Mouse (Mus musculus): ENCODE measurements at regions not wholly inside any gene's neighbourhood (a gene's known extent, or its start where the extent isn't known, plus 50 kb on each side); places are given as distances from the start of the nearest gene placed in this dataset.

GRCm38 (mm10) chr15:62712543-62713131 is 1132.3 kb downstream of the Gsdmc2 start:
- Histone ChIP-seq H3K4me1 (ENCODE audit: control insufficient read depth in 1 of 2, insufficient read depth in 2 of 2, low read length in 2 of 2) (no peaks in the 10 kb centered on the region), H3K79me2 (ENCODE audit: control insufficient read depth, insufficient read depth, low read length, poor library complexity) (no peaks in the 10 kb centered on the region), H3K27me3 (ENCODE audit: control insufficient read depth in 1 of 2, insufficient read depth in 2 of 2, low read length in 2 of 2) (peaks cover 0 to 2% of the 10 kb centered on the region in 2 experiments; a peak in 1 of 4 replicates), H3K9me3 (replicated peaks; ENCODE audit: insufficient read depth, low read length) (no peaks in the 10 kb centered on the region), H3K4me3 (ENCODE audit: control insufficient read depth in 1 of 2, insufficient read depth in 1 of 2, low read depth in 2 of 2, low read length in 2 of 2) (no peak overlapping the region), H3K27ac (ENCODE audit: control insufficient read depth, low read depth, low read length) (no peak overlapping the region), H3K9ac (ENCODE audit: control insufficient read depth, low read depth, low read length, poor library complexity, severe bottlenecking) (no peak overlapping the region), H3K36me3 (ENCODE audit: control insufficient read depth in 1 of 2, insufficient read depth in 2 of 2, low read length in 2 of 2) (no peaks in the 10 kb centered on the region)
- TF ChIP-seq GABPA (IDR thresholded peaks at IDR 0.05; ENCODE audit: low read depth, low read length) (no peak), RCOR1 (IDR thresholded peaks at IDR 0.05; ENCODE audit: low read depth, low read length) (no peak), POLR2A (IDR thresholded peaks at IDR 0.05; ENCODE audit: control insufficient read depth in 1 of 2, insufficient read depth in 1 of 2, low read depth in 1 of 2, low read length in 2 of 2, poor library complexity in 1 of 2) (no peak), E2F4 (IDR thresholded peaks at IDR 0.05; ENCODE audit: borderline replicate concordance, low read depth, low read length) (no peak), MYC (IDR thresholded peaks at IDR 0.05; ENCODE audit: low read depth, low read length) (no peak), USF2 (IDR thresholded peaks at IDR 0.05; ENCODE audit: borderline replicate concordance in 1 of 2, insufficient read depth in 1 of 2, low read depth in 1 of 2, low read length in 2 of 2) (no peak), MAX (IDR thresholded peaks at IDR 0.05; ENCODE audit: low read length) (no peak), ZC3H11A (IDR thresholded peaks at IDR 0.05; ENCODE audit: low read depth, low read length) (no peak), HCFC1 (IDR thresholded peaks at IDR 0.05; ENCODE audit: low read depth, low read length) (no peak), POLR2AphosphoS2 (IDR thresholded peaks at IDR 0.05; ENCODE audit: low read length) (no peak)
- DNase-seq (ENCODE audit: low read depth, low spot score): no peak

DNA sequence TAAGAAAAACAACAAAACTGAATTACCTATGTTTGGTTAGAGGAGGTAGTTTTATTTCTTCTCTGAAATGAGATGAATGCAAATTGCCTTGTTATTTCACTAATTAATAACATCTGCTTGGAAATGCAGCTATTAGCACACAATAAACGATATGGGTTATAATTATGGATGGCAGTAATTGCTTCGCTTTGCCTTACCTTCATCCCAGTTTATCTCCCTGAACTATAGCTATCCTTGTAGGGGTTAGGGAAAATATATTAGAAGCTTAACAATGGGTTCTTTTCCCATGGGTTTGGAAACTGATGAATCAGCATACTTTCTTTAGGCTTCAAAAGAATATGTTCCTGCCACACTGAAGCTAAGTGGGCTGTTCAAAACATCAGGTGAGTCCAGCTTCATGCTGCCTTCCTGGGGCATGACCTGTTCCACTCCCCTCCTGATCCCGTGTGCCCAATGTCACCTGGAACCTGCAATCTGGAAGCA is 1132.9 kb downstream of the Gsdmc2 start:
- Histone ChIP-seq H3K9ac (ENCODE audit: control insufficient read depth, low read depth, low read length, poor library complexity, severe bottlenecking) (no peak overlapping the region), H3K4me1 (ENCODE audit: control insufficient read depth in 1 of 2, insufficient read depth in 2 of 2, low read length in 2 of 2) (no peaks in the 10 kb centered on the region), H3K27me3 (ENCODE audit: control insufficient read depth in 1 of 2, insufficient read depth in 2 of 2, low read length in 2 of 2) (peaks cover 0 to 2% of the 10 kb centered on the region in 2 experiments; a peak in 1 of 4 replicates), H3K9me3 (replicated peaks; ENCODE audit: insufficient read depth, low read length) (no peaks in the 10 kb centered on the region), H3K27ac (ENCODE audit: control insufficient read depth, low read depth, low read length) (no peak overlapping the region), H3K79me2 (ENCODE audit: control insufficient read depth, insufficient read depth, low read length, poor library complexity) (no peaks in the 10 kb centered on the region), H3K36me3 (ENCODE audit: control insufficient read depth in 1 of 2, insufficient read depth in 2 of 2, low read length in 2 of 2) (no peaks in the 10 kb centered on the region), H3K4me3 (ENCODE audit: control insufficient read depth in 1 of 2, insufficient read depth in 1 of 2, low read depth in 2 of 2, low read length in 2 of 2) (no peak overlapping the region)
- TF ChIP-seq JUND (IDR thresholded peaks at IDR 0.05; ENCODE audit: low read depth, low read length) (no peak), ZMIZ1 (IDR thresholded peaks at IDR 0.05; ENCODE audit: low read depth, low read length) (no peak), ELF1 (IDR thresholded peaks at IDR 0.05; ENCODE audit: low read depth, low read length) (no peak), MXI1 (IDR thresholded peaks at IDR 0.05; ENCODE audit: low read depth, low read length) (no peak), ZNF384 (IDR thresholded peaks at IDR 0.05; ENCODE audit: low read depth, low read length) (no peak), MAZ (IDR thresholded peaks at IDR 0.05; ENCODE audit: low read depth, low read length) (no peak), TCF12 (IDR thresholded peaks at IDR 0.05; ENCODE audit: low read depth, low read length) (no peak), USF1 (IDR thresholded peaks at IDR 0.05; ENCODE audit: low read depth, low read length) (no peak), TBP (IDR thresholded peaks at IDR 0.05; ENCODE audit: low read depth, low read length) (no peak), UBTF (IDR thresholded peaks at IDR 0.05; ENCODE audit: borderline replicate concordance, insufficient read depth, low read depth, low read length) (no peak), NELFE (IDR thresholded peaks at IDR 0.05; ENCODE audit: low read depth, low read length) (no peak), NRF1 (IDR thresholded peaks at IDR 0.05; ENCODE audit: insufficient read depth, low read depth, low read length, poor library complexity, severe bottlenecking) (no peak), ETS1 (IDR thresholded peaks at IDR 0.05; ENCODE audit: low read depth, low read length) (no peak), KAT2A (conservative IDR thresholded peaks at IDR 0.05; ENCODE audit: low read depth, low read length) (no peak)
- no peak for DNase-seq (ENCODE audit: low read depth, low spot score)
